Mouse (Mus musculus) embryonic fibroblast, embryonic 13.5 days (primary cell): ENCODE results near the gene Crebbp.

Experiments used
- CTCF ChIP-seq: IDR thresholded peaks from 2 replicates; pipeline ENCODE4 v1.5.1; 2011; ENCODE audit warnings: mild to moderate bottlenecking, control low read depth, low read length, moderate library complexity, borderline replicate concordance; ENCODE audit not compliant: insufficient read depth
- POLR2A ChIP-seq: IDR thresholded peaks from 2 replicates; pipeline ENCODE4 v1.6.1; 2011; ENCODE audit warnings: low read depth, mild to moderate bottlenecking, control low read depth, low read length, moderate library complexity

- TF ChIP-seq POLR2A: no peak
- TF ChIP-seq CTCF: no peak
Observed at GRCm38 (mm10) chr16:4168476-4168875, 45.3 kb downstream of the Crebbp start.
